Mouse (Mus musculus): ENCODE results near the gene Nme7. TPM values are rescaled to one million over a fixed set of nuclear protein-coding genes. Genes with fewer than 3 reads are reported as not detected.

Nme7 gene
- polyA plus RNA-seq, 1 experiment from 2014 or later, result 31.0 TPM

DNA sequence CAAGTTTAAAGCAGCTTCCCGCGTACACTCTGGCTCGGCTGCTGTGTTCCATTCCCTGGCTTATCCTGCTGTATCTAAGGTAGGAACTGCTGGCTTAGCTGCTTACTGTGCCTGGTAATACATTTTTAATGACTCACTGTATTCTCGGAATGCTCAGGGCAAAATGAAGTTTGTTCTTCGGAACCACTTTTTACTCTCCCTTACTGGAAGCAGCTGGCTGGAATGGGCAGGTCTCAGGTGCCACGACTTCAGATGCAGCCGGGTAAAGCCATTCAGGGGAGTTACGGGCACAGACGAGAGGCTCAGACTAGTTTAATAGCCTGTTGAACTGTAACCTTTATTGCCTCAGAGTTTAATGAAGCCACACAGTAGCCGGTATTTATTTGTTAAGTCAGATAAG lies 17.5 kb downstream of the Nme7 start:
- Histone ChIP-seq H3K9ac (no peak overlapping the region), H3K36me3 (peaks cover 5% of the 10 kb centered on the region; the same call in 1 of the 2 replicates), H3K4me2 (no peak overlapping the region), H3K27ac (replicated peaks) (no peak overlapping the region), H3K4me3 (no peak overlapping the region), H3K9me3 (no peaks in the 10 kb centered on the region), H3K4me1 (replicated peaks) (0 out of 2 replicates have a peak, but pooled peaks cover 13% of the 10 kb centered on the region), H3K27me3 (no peaks in the 10 kb centered on the region)
- 58% methylated on average over 10 of the region's 10 CpGs for WGBS
- ATAC-seq (ENCODE audit: low read depth), result no peak

DNA sequence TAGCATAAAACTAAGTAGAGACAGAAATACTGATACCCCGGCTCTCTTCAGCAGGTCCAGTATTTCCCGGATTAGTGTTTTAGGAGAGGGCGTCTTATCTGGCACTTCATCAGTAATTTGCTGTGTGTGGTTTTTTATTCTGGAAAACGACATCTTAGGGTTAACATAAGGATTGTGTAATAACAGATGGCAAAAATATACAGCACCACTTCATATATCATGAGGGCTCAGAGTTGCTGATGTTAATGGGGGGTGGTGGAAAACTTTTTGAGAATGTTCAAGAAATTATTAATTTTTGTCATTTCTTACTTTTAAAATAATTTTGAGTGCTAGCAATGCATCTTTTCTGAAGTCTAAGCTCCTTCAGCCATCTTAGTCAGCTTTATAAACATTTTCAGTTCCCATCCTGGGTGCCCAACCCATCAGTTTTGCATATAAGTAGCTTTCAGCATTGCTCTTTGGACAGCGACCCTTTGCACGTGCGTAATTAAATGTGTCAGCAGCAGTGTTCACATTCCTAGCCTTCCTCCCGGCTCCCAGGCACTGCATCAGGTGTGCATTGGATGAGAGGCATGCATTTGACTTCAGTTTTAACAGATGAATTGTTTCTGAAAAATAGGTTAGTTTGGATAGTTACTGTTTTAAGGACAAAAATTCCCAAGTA lies 19.2 kb downstream of the Nme7 start:
- Histone ChIP-seq H3K4me3 (no peak overlapping the region), H3K9me3 (no peaks in the 10 kb centered on the region), H3K4me1 (replicated peaks) (peaks cover 20% of the 10 kb centered on the region; the same call in 1 of the 2 replicates), H3K27me3 (no peaks in the 10 kb centered on the region), H3K36me3 (peaks cover 5% of the 10 kb centered on the region; the same call in 1 of the 2 replicates), H3K27ac (replicated peaks) (no peak overlapping the region), H3K4me2 (no peak overlapping the region), H3K9ac (no peak overlapping the region)
- ATAC-seq (ENCODE audit: low read depth), result no peak
- WGBS, result 84% methylated on average over 8 of the region's 8 CpGs

DNA sequence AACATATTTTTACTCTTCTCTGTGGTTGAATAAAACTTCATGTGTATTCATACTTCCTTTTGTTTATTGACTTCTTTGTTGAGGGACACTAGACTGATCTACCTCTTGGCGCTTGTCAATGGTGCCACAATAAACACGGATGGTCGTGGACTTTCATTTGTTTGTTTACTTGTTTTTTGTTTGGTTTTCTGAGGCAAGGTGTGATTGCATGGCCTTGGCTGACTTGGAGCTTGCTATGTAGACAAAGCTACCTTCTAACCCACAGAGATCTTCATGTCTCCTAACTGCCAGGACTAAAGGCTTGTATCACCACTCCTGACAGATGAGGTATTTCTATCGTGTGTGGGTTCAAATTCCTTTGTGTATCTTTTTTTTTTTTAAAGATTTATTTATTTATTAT lies 20.3 kb downstream of the Nme7 start:
- ATAC-seq (ENCODE audit: low read depth), result no peak
- Histone ChIP-seq H3K4me1 (replicated peaks) (peaks cover 20% of the 10 kb centered on the region; the same call in 1 of the 2 replicates), H3K4me2 (no peak overlapping the region), H3K36me3 (peaks cover 4% of the 10 kb centered on the region; the same call in 1 of the 2 replicates), H3K27ac (replicated peaks) (no peak overlapping the region), H3K4me3 (no peak overlapping the region), H3K27me3 (no peaks in the 10 kb centered on the region), H3K9me3 (no peaks in the 10 kb centered on the region), H3K9ac (no peak overlapping the region)
- 93% methylated on average over 4 of the region's 4 CpGs for WGBS

- Histone ChIP-seq H3K9ac (no peak overlapping the region), H3K4me1 (replicated peaks) (peaks cover 20% of the 10 kb centered on the region; the same call in 1 of the 2 replicates), H3K27me3 (no peaks in the 10 kb centered on the region), H3K27ac (replicated peaks) (no peak overlapping the region), H3K4me3 (no peak overlapping the region), H3K36me3 (peaks cover 4% of the 10 kb centered on the region; the same call in 1 of the 2 replicates), H3K4me2 (no peak overlapping the region), H3K9me3 (no peaks in the 10 kb centered on the region)
- 90% methylated on average over 2 of the region's 2 CpGs for WGBS
- ATAC-seq (ENCODE audit: low read depth), result no peak
Observed at GRCm38 (mm10) chr1:164324878-164325277, 21.0 kb downstream of the Nme7 start.

DNA sequence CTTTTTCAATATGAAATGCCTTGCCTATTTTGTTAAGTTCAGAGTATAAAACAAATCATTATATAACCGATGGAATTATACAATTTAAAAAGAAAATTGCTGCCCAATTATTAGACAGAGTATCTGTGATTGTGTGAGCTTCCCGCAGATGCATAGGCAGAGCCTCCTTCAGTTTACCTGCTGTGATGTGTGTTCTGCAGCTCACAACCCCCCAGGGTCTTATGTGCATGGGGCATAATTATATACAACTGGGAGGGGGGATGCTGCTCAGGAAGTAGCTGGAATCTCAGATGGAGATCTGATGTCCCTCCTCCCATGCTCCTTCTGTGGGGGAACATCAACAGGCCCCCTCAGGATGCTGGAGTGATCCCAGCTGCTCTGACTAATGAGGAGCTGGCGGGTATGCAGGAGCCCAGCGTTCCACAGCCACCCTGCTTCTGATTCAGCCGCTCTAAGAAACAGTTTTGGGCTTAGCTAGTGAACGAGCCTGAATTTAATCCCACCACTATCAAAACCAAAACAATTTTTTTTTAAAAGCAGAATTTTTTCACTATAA lies 22.8 kb downstream of the Nme7 start:
- Histone ChIP-seq H3K4me3 (no peak overlapping the region), H3K4me2 (no peak overlapping the region), H3K27ac (replicated peaks) (peak overlapping the region; percentile 49; the same call in 1 of the 2 replicates), H3K9me3 (no peaks in the 10 kb centered on the region), H3K27me3 (no peaks in the 10 kb centered on the region), H3K4me1 (replicated peaks) (peaks cover 11% of the 10 kb centered on the region; the same call in 1 of the 2 replicates), H3K9ac (no peak overlapping the region), H3K36me3 (peaks cover 12% of the 10 kb centered on the region)
- peak; percentile 83 for ATAC-seq (ENCODE audit: low read depth)
- 44% methylated on average over 6 of the region's 6 CpGs for WGBS

- no peaks in the 10 kb centered on the region for H3K9me3 ChIP-seq
- no peak for ATAC-seq (ENCODE audit: low read depth)
- H3K36me3 ChIP-seq, result peaks cover 16% of the 10 kb centered on the region
- H3K27ac ChIP-seq (replicated peaks), result no peak overlapping the region
- no peak overlapping the region for H3K4me3 ChIP-seq
- H3K4me2 ChIP-seq, result no peak overlapping the region
- no peak overlapping the region for H3K9ac ChIP-seq
- peaks cover 11% of the 10 kb centered on the region; the same call in 1 of the 2 replicates for H3K4me1 ChIP-seq (replicated peaks)
- WGBS, result 67% methylated on average over 7 of the region's 7 CpGs
- H3K27me3 ChIP-seq, result no peaks in the 10 kb centered on the region
Observed at GRCm38 (mm10) chr1:164327764-164328163, 23.8 kb downstream of the Nme7 start.

DNA sequence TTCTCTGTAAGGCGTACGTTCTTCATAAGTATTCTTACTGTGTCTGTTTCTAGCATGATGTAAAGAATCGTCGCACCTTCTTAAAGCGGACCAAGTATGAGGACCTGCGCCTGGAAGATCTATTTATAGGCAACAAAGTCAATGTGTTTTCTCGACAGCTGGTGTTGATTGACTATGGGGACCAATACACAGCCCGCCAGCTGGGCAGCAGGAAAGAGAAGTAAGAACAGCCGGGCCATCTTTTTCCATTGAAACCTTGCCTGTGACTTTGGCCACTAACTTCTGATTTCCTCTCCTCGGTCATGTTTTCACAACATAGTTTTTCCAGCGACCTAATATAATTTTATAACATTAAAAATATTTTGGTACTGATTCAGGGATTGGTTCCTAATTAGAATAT lies 28.6 kb downstream of the Nme7 start:
- ATAC-seq (ENCODE audit: low read depth), result no peak
- Histone ChIP-seq H3K27ac (replicated peaks) (no peak overlapping the region), H3K4me1 (replicated peaks) (0 out of 2 replicates have a peak, but pooled peaks cover under 1% of the 10 kb centered on the region), H3K9ac (no peak overlapping the region), H3K9me3 (no peaks in the 10 kb centered on the region), H3K4me3 (no peak overlapping the region), H3K36me3 (peaks cover 39% of the 10 kb centered on the region), H3K4me2 (no peak overlapping the region), H3K27me3 (no peaks in the 10 kb centered on the region)
- 90% methylated on average over 11 of the region's 11 CpGs for WGBS

DNA sequence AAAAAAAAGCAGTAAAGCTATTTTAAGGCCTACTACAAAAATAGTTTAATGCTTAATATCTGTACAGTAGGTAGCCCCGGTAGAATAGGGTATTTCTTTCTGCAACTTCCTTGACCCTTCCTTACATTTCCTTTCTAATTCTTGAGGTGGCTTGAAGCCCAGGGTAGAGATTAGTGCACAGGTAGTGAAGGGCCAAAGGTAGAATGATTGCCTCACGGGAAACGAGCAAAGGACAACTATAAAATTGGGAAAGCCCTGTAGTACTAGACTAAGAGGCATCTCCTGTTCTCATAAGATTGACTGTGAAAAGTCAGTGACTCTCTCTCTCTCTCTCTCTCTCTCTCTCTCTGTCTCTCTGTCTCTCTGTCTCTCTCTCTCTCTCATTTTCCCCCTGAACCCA lies 31.5 kb downstream of the Nme7 start:
- ATAC-seq (ENCODE audit: low read depth), result no peak
- H3K4me1 ChIP-seq (replicated peaks), result no peaks in the 10 kb centered on the region

DNA sequence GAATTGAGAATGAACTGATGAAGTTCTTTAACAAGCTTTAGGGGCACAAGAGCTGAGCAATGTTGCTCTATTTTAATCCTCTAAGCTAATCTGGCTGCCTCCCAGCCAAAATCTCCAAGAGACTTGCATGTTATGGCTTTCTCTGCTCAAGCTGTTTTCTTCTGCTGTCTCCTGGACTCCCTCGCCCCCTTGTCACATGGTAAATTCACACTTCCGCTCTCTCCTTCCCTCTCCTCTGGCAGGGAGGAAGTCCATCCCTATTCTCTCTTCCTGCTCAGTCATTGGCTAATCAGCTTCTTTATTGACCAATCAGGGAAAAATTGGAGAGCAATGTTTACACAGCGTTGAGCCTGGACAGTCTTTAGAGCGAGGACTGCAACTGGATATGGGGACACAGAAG lies 31.9 kb downstream of the Nme7 start:
- 88% methylated on average over 4 of the region's 4 CpGs for WGBS
- H3K9ac ChIP-seq, result no peak overlapping the region

More for the DNA sequence above, 31.5 kb downstream of the Nme7 start:
- H3K36me3 ChIP-seq, result peaks cover 37% of the 10 kb centered on the region
- no peak overlapping the region for H3K4me3 ChIP-seq
- no peak overlapping the region for H3K9ac ChIP-seq
- no peak overlapping the region for H3K4me2 ChIP-seq
- H3K9me3 ChIP-seq, result no peaks in the 10 kb centered on the region
- 98% methylated on average over 3 of the region's 3 CpGs for WGBS
- H3K27ac ChIP-seq (replicated peaks), result no peak overlapping the region
- no peaks in the 10 kb centered on the region for H3K27me3 ChIP-seq

GRCm38 (mm10) chr1:164342161-164342560 lies 38.2 kb downstream of the Nme7 start:
- 84% methylated on average over 3 of the region's 3 CpGs for WGBS
- Histone ChIP-seq H3K36me3 (peaks cover 30% of the 10 kb centered on the region), H3K27me3 (no peaks in the 10 kb centered on the region), H3K4me1 (replicated peaks) (no peaks in the 10 kb centered on the region), H3K4me3 (no peak overlapping the region), H3K4me2 (no peak overlapping the region), H3K9ac (no peak overlapping the region), H3K27ac (replicated peaks) (no peak overlapping the region), H3K9me3 (no peaks in the 10 kb centered on the region)
- ATAC-seq (ENCODE audit: low read depth), result no peak

More for the DNA sequence above, 31.9 kb downstream of the Nme7 start:
- H3K4me1 ChIP-seq (replicated peaks), result no peaks in the 10 kb centered on the region
- no peak overlapping the region for H3K27ac ChIP-seq (replicated peaks)
- H3K36me3 ChIP-seq, result peaks cover 35% of the 10 kb centered on the region
- no peak for ATAC-seq (ENCODE audit: low read depth)
- H3K4me3 ChIP-seq, result no peak overlapping the region
- no peak overlapping the region for H3K4me2 ChIP-seq
- no peaks in the 10 kb centered on the region for H3K9me3 ChIP-seq
- H3K27me3 ChIP-seq, result no peaks in the 10 kb centered on the region

DNA sequence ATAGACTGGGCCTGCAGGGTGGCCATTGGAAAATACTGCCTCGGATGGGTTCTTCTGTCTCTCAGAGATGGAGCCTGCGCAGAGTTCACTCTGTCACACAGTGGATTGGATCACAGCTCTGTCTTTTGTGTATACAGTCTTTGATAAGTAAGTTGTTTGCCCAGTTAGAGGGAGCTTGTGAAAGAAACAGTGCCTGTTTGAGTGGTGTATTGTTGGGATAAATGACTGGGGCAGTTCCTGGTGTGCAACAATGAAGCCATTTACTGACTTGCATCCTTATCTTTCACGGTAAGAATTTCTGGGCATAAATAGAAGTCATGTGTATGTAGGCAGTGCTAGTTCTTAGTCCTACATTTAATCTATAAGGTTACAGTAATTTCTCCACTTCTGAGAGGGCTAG lies 49.5 kb downstream of the Nme7 start:
- Histone ChIP-seq H3K27me3 (no peaks in the 10 kb centered on the region), H3K4me2 (no peak overlapping the region), H3K4me1 (replicated peaks) (no peaks in the 10 kb centered on the region), H3K9ac (no peak overlapping the region), H3K36me3 (peaks cover 6% of the 10 kb centered on the region), H3K27ac (replicated peaks) (no peak overlapping the region), H3K4me3 (no peak overlapping the region), H3K9me3 (no peaks in the 10 kb centered on the region)
- WGBS, result 31% methylated on average over 3 of the region's 3 CpGs
- ATAC-seq (ENCODE audit: low read depth), result no peak

DNA sequence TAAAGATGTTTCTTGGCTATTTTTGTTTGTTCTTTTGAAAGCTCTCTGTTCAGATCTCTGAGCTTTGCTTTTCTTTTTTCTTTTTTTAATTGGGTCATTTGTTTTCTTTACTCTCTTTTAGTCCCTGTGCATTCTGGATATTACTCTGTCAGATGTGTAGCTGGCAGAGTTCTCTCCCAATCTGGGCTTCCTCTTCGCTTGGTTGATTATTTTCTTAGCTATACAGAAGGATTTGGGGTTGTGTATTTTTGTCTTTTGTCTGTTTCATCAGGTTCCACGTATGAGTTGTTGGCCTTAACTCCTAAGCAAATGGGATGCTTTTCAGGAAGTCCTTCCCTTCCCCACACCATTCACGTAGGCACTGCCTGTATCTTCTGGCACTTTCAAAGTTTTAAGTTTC lies 54.1 kb downstream of the Nme7 start:
- H3K36me3 ChIP-seq, result no peaks in the 10 kb centered on the region
- ATAC-seq (ENCODE audit: low read depth), result no peak
- H3K4me2 ChIP-seq, result no peak overlapping the region
- 67% methylated on average over 3 of the region's 3 CpGs for WGBS
- no peaks in the 10 kb centered on the region for H3K27me3 ChIP-seq
- H3K4me3 ChIP-seq, result no peak overlapping the region
- no peak overlapping the region for H3K9ac ChIP-seq
- no peak overlapping the region for H3K27ac ChIP-seq (replicated peaks)
- peaks cover 13% of the 10 kb centered on the region for H3K4me1 ChIP-seq (replicated peaks)
- no peaks in the 10 kb centered on the region for H3K9me3 ChIP-seq
